ENCODE assay signal across 8 mouse cellular contexts in the genomic region with DNA sequence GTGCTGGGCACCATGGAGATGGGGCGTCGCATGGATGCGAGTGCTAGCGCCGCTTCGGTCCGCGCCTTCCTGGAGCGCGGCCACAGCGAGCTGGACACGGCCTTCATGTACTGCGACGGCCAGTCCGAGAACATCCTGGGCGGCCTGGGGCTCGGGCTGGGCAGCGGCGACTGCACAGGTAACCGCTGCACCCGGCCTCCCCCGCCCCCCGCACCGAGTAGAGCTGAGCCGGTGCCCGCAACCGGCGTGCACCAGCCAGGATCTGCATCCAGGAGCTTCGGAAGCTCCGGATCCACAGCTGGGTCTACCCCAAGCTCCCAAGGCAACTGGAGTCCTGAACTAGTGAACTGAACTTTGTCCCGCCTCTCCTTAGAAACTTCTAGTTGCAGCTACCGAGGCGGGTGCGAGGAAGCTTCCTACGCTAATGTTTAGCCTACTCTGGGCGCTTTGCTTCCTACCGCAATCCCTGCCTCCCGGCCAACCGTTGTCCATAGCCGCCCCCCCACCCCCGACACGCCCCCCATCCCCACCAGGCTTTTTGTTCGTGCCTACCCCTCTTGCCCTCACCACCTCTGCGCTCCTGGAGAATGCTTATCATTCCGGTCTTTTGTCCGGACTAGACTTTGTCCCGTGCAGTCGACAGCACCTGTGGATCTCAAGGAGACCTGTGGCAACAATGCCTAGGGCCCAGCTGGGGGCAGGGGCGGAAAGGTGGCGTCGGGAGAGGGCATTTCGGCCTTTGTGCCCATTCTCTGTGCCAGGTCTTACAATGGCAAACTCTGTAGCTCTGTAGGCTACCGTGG. TPM values are rescaled to one million over a fixed set of nuclear protein-coding genes. Genes with fewer than 3 reads are reported as not detected.
DNase-seq lines count a peak whose midpoint lies in the region; ATAC-seq lines count a peak whose summit lies in the region.

No protein-coding gene starts in this region.

- under 1% methylated on average over 53 of the region's 53 CpGs for WGBS in lung, embryonic 16.5 days
- under 1% methylated on average over 52 of the region's 53 CpGs for WGBS in hindbrain, embryonic 12.5 days
- under 1% methylated on average over 53 of the region's 53 CpGs for WGBS in liver, embryonic 11.5 days

- H3K4me3 ChIP-seq in lung, embryonic 16.5 days (ENCODE audit: low read length): peak overlapping the region; percentile 93
- peak overlapping the region; percentile 83 for H3K4me3 ChIP-seq in hindbrain, embryonic 12.5 days
- H3K4me3 ChIP-seq in liver, embryonic 11.5 days (ENCODE audit: low read depth, low read length): peak overlapping the region; percentile 94

- H3K36me3 ChIP-seq in lung, embryonic 16.5 days (ENCODE audit: control insufficient read depth, insufficient read depth, low read length): peaks cover 10% of the 10 kb centered on the region; the same call in 1 of the 2 replicates
- H3K36me3 ChIP-seq in hindbrain, embryonic 12.5 days: peaks cover 27% of the 10 kb centered on the region
- H3K36me3 ChIP-seq in liver, embryonic 11.5 days (ENCODE audit: control insufficient read depth, insufficient read depth, low read length): peaks cover 3% of the 10 kb centered on the region

- peak; percentile 73 for ATAC-seq in lung, embryonic 16.5 days (ENCODE audit: low read depth)
- peak; percentile 14 for ATAC-seq in hindbrain, embryonic 12.5 days (ENCODE audit: low FRiP score)
- peak; percentile 50 for ATAC-seq in liver, embryonic 11.5 days (replicated peaks; ENCODE audit: low FRiP score)

- H3K27me3 ChIP-seq in lung, embryonic 16.5 days (ENCODE audit: control insufficient read depth, insufficient read depth, low read depth, low read length): no peaks in the 10 kb centered on the region
- H3K27me3 ChIP-seq in hindbrain, embryonic 12.5 days: peaks cover 4% of the 10 kb centered on the region; the same call in 1 of the 2 replicates
- no peaks in the 10 kb centered on the region for H3K27me3 ChIP-seq in liver, embryonic 11.5 days (replicated peaks; ENCODE audit: control insufficient read depth, insufficient read depth, low read length)

- intact Hi-C loops in left cerebral cortex, postnatal 36 days (cut with DNase I): loop anchor here (2.0 kb wide), 1 partner anchor 42 kb away; a partner anchor contains a TSS

- DNase-seq in lung, postnatal 10 days: no peak
- DNase-seq in cerebellum, adult 9-10 months: peak; percentile 36
- no peak for DNase-seq in liver, embryonic 11.5 days (ENCODE audit: low spot score)
- peak; percentile 81 for DNase-seq in yolk sac, embryonic 10.5 days (ENCODE audit: low spot score)
- no peak for DNase-seq in left cerebral cortex, postnatal 36 days (ENCODE audit: low spot score in 2 of 2)
- no peak for DNase-seq in left cerebral cortex, adult 9 months (ENCODE audit: low spot score in 2 of 2)

- peak overlapping the region; percentile 75 for H3K27ac ChIP-seq in lung, embryonic 16.5 days (ENCODE audit: low read length)
- peak overlapping the region; percentile 70 for H3K27ac ChIP-seq in hindbrain, embryonic 12.5 days
- peak overlapping the region; percentile 75 for H3K27ac ChIP-seq in liver, embryonic 11.5 days (ENCODE audit: low read depth, low read length)

- peak overlapping the region; percentile 95 for H3K9ac ChIP-seq in lung, embryonic 16.5 days (ENCODE audit: low read length)
- H3K9ac ChIP-seq in hindbrain, embryonic 12.5 days: peak overlapping the region; percentile 85
- H3K9ac ChIP-seq in liver, embryonic 11.5 days (ENCODE audit: low read depth, low read length): peak overlapping the region; percentile 94

- peak overlapping the region; percentile 98 for H3K4me2 ChIP-seq in lung, embryonic 16.5 days (ENCODE audit: low read depth, low read length)
- peak overlapping the region; percentile 73 for H3K4me2 ChIP-seq in hindbrain, embryonic 12.5 days (replicated peaks)
- H3K4me2 ChIP-seq in liver, embryonic 11.5 days: peak overlapping the region; percentile 100

- peaks cover 14% of the 10 kb centered on the region for H3K4me1 ChIP-seq in lung, embryonic 16.5 days (replicated peaks; ENCODE audit: control insufficient read depth, insufficient read depth, low read length)
- peaks cover 21% of the 10 kb centered on the region for H3K4me1 ChIP-seq in hindbrain, embryonic 12.5 days
- peaks cover 14% of the 10 kb centered on the region for H3K4me1 ChIP-seq in liver, embryonic 11.5 days (replicated peaks; ENCODE audit: control insufficient read depth, insufficient read depth, low read length)

- H3K9me3 ChIP-seq in lung, embryonic 16.5 days (ENCODE audit: control insufficient read depth, low read length): no peaks in the 10 kb centered on the region
- H3K9me3 ChIP-seq in hindbrain, embryonic 12.5 days (replicated peaks): no peaks in the 10 kb centered on the region
- H3K9me3 ChIP-seq in liver, embryonic 11.5 days (ENCODE audit: control insufficient read depth, low read length): no peaks in the 10 kb centered on the region

RNA-seq across cellular contexts. Expression of a gene that starts 0.6 kb away (rescaled TPM):
- polyA plus RNA-seq in lung, embryonic 16.5 days (2015; fragmentation: Nextera tagmentation; extraction: Ambion mirVana): 94.9 and 95.0 TPM in 2 replicates
- 70.0 and 76.2 TPM in 2 replicates for polyA plus RNA-seq in hindbrain, embryonic 12.5 days (2016; fragmentation: Nextera tagmentation; extraction: Ambion mirVana)
- 68.4 and 72.7 TPM in 2 replicates for polyA plus RNA-seq in liver, embryonic 11.5 days (2014; fragmentation: Nextera tagmentation; extraction: Ambion mirVana)
- total RNA-seq in left cerebral cortex, postnatal 36 days (2021): 10 to 100 TPM; 24.9 to 32.3 TPM

RNA-seq across cellular contexts. Expression of a gene that starts 0.6 kb away (rescaled TPM):
- 12.5 and 13.9 TPM in 2 replicates for polyA plus RNA-seq in lung, embryonic 16.5 days (2015; fragmentation: Nextera tagmentation; extraction: Ambion mirVana)
- 14.4 and 14.8 TPM in 2 replicates for polyA plus RNA-seq in hindbrain, embryonic 12.5 days (2016; fragmentation: Nextera tagmentation; extraction: Ambion mirVana)
- polyA plus RNA-seq in liver, embryonic 11.5 days (2014; fragmentation: Nextera tagmentation; extraction: Ambion mirVana): 13.8 and 15.5 TPM in 2 replicates
- 10 to 100 TPM; 11.1 to 13.4 TPM for total RNA-seq in left cerebral cortex, postnatal 36 days (2021)

RNA-seq across cellular contexts. Expression of a gene that starts 41.3 kb away (rescaled TPM):
- polyA plus RNA-seq in lung, embryonic 16.5 days (2015; fragmentation: Nextera tagmentation; extraction: Ambion mirVana): 89.6 and 89.8 TPM in 2 replicates
- 89.2 and 91.4 TPM in 2 replicates for polyA plus RNA-seq in hindbrain, embryonic 12.5 days (2016; fragmentation: Nextera tagmentation; extraction: Ambion mirVana)
- 241 and 259 TPM in 2 replicates for polyA plus RNA-seq in liver, embryonic 11.5 days (2014; fragmentation: Nextera tagmentation; extraction: Ambion mirVana)
- 10 to 100 TPM; 43.8 to 45.3 TPM for total RNA-seq in left cerebral cortex, postnatal 36 days (2021)

RNA-seq across cellular contexts. Expression of a gene that starts 41.3 kb away (rescaled TPM):
- 32.9 and 33.5 TPM in 2 replicates for polyA plus RNA-seq in lung, embryonic 16.5 days (2015; fragmentation: Nextera tagmentation; extraction: Ambion mirVana)
- 42.5 and 43.6 TPM in 2 replicates for polyA plus RNA-seq in hindbrain, embryonic 12.5 days (2016; fragmentation: Nextera tagmentation; extraction: Ambion mirVana)
- polyA plus RNA-seq in liver, embryonic 11.5 days (2014; fragmentation: Nextera tagmentation; extraction: Ambion mirVana): 32.9 and 34.0 TPM in 2 replicates
- total RNA-seq in left cerebral cortex, postnatal 36 days (2021): 10 to 100 TPM; 85.9 to 87.9 TPM

RNA-seq across cellular contexts. Expression of a gene that starts 41.3 kb away (rescaled TPM):
- 57.7 and 59.4 TPM in 2 replicates for polyA plus RNA-seq in lung, embryonic 16.5 days (2015; fragmentation: Nextera tagmentation; extraction: Ambion mirVana)
- 79.7 and 80.1 TPM in 2 replicates for polyA plus RNA-seq in hindbrain, embryonic 12.5 days (2016; fragmentation: Nextera tagmentation; extraction: Ambion mirVana)
- polyA plus RNA-seq in liver, embryonic 11.5 days (2014; fragmentation: Nextera tagmentation; extraction: Ambion mirVana): 79.0 and 86.9 TPM in 2 replicates
- total RNA-seq in left cerebral cortex, postnatal 36 days (2021): 100 to 1,000 TPM; 155 to 199 TPM

Comparison
In these comparisons a context has a peak if more than half of its experiments do, and no peak if none do; other contexts are left out.
1. ATAC-seq: peak in every context shown above with its lines; median percentile 73 in lung, embryonic 16.5 days; 50 in liver, embryonic 11.5 days; 14 in hindbrain, embryonic 12.5 days.
2. DNase-seq: peak in cerebellum, adult 9-10 months (single experiment) and yolk sac, embryonic 10.5 days (single experiment); none in lung, postnatal 10 days (single experiment), liver, embryonic 11.5 days (single experiment), left cerebral cortex, postnatal 36 days (0 of 2) and left cerebral cortex, adult 9 months (0 of 2).
3. Peak in every context shown above with its lines, with median percentiles within 50 percentile points of each other: H3K27ac ChIP-seq, H3K4me2 ChIP-seq, H3K4me3 ChIP-seq and H3K9ac ChIP-seq.